Mouse (Mus musculus): ENCODE results near the gene Cyp1b1. TPM values are rescaled to one million over a fixed set of nuclear protein-coding genes. Genes with fewer than 3 reads are reported as not detected.

The Cyp1b1 gene
- polyA plus RNA-seq, 1 experiment from 2014 or later: 9.1 TPM

- Histone ChIP-seq H3K9me3 (ENCODE audit: control insufficient read depth, low read depth, low read length) (no peaks in the 10 kb centered on the region), H3K27ac (ENCODE audit: low read length) (peak overlapping the region; percentile 18; the same call in 1 of the 2 replicates)
- 21% methylated on average over 14 of the region's 14 CpGs for WGBS
Observed at GRCm38 (mm10) chr17:79728053-79728584, 13.3 kb upstream of the Cyp1b1 start.

DNA sequence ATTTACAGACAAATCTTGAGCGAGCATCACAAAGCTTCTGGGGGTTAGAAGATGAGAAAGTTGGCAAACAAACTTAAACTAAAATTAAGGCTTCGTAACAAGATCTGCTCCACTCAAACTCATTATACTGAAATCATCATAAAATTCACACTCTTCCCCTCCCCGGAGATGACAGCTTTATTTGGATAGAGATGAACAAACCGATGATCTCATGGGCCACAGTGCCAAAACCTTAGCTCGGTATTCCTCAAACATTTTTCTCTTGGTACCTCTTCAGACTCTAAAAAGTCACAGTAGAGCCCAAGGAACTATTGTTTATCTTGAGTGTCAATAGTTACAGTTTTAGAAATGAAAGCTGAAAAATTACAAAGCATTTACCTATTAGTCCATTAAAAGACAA is 11.8 kb upstream of the Cyp1b1 start:
- Histone ChIP-seq H3K9me3 (ENCODE audit: control insufficient read depth, low read depth, low read length) (no peaks in the 10 kb centered on the region), H3K27me3 (ENCODE audit: control insufficient read depth, insufficient read depth, low read length) (no peaks in the 10 kb centered on the region), H3K9ac (replicated peaks; ENCODE audit: low read depth, low read length) (no peak overlapping the region), H3K4me2 (replicated peaks; ENCODE audit: low read depth, low read length) (no peak overlapping the region), H3K27ac (ENCODE audit: low read length) (no peak overlapping the region), H3K4me3 (ENCODE audit: low read depth, low read length) (no peak overlapping the region), H3K4me1 (ENCODE audit: control insufficient read depth, insufficient read depth, low read length) (peaks cover 18% of the 10 kb centered on the region), H3K36me3 (ENCODE audit: control insufficient read depth, insufficient read depth, low read length) (no peaks in the 10 kb centered on the region)
- WGBS: 73% methylated on average over 5 of the region's 5 CpGs
- ATAC-seq (ENCODE audit: insufficient number of reproducible peaks, insufficient read depth, low FRiP score, low read depth): no peak

More at GRCm38 (mm10) chr17:79728053-79728584, 13.3 kb upstream of the Cyp1b1 start:
- H3K4me2 ChIP-seq (replicated peaks; ENCODE audit: low read depth, low read length): peak overlapping the region; percentile 28
- H3K36me3 ChIP-seq (ENCODE audit: control insufficient read depth, insufficient read depth, low read length): no peaks in the 10 kb centered on the region
- no peak for ATAC-seq (ENCODE audit: insufficient number of reproducible peaks, insufficient read depth, low FRiP score, low read depth)
- H3K9ac ChIP-seq (replicated peaks; ENCODE audit: low read depth, low read length): no peak overlapping the region
- peaks cover 18% of the 10 kb centered on the region for H3K4me1 ChIP-seq (ENCODE audit: control insufficient read depth, insufficient read depth, low read length)
- H3K4me3 ChIP-seq (ENCODE audit: low read depth, low read length): 0 out of 2 replicates have a peak overlapping the region, but pooled peaks have one; percentile 14
- H3K27me3 ChIP-seq (ENCODE audit: control insufficient read depth, insufficient read depth, low read length): no peaks in the 10 kb centered on the region

DNA sequence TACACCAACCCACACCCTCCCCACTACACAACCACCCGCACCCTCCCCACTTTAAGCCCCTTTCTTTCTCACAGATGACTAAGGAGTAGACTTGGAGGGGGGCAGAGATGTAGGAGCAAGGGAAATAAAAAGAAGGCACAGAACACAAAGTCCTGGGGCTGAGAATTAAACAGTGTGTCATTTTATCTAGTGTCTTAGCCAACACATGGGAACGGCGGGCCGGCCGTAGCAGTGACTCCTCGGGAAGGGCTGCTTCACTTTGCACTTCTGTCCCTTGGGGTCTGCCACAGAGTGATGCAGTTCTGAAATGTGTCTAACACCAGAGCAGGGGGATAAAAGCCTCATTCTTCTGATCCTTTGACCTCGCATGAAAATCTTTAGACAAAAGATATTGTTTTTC is 5.8 kb upstream of the Cyp1b1 start:
- Histone ChIP-seq H3K4me2 (replicated peaks; ENCODE audit: low read depth, low read length) (no peak overlapping the region), H3K4me1 (ENCODE audit: control insufficient read depth, insufficient read depth, low read length) (no peaks in the 10 kb centered on the region), H3K27me3 (ENCODE audit: control insufficient read depth, insufficient read depth, low read length) (no peaks in the 10 kb centered on the region), H3K36me3 (ENCODE audit: control insufficient read depth, insufficient read depth, low read length) (no peaks in the 10 kb centered on the region), H3K27ac (ENCODE audit: low read length) (no peak overlapping the region), H3K4me3 (ENCODE audit: low read depth, low read length) (no peak overlapping the region), H3K9ac (replicated peaks; ENCODE audit: low read depth, low read length) (no peak overlapping the region), H3K9me3 (ENCODE audit: control insufficient read depth, low read depth, low read length) (no peaks in the 10 kb centered on the region)
- no peak for ATAC-seq (ENCODE audit: insufficient number of reproducible peaks, insufficient read depth, low FRiP score, low read depth)
- WGBS: 85% methylated on average over 7 of the region's 7 CpGs

DNA sequence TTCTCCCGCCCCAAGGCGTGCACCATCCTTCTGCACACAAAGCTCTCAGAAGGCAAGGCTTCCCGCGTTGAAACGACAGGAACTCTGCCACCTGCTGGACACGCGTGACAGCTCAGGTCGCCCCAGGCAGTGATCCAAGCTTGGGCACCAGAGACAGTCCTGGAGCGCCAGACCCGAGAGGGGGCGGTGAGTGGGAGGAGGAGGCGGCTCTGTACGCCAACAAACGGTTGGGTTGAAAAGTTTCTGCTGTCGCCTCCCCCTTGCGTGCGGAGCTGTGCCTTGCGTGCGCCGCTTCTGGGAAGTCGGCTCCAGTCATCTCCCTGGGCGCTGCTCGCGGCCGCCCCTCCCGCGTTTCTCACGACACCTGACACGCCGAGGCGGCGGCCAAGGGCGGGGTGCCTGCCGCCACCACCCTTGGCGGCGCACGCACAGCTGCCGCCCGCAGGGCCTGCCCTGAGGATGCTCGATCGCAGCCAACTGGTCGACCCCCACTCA is 835 bp upstream of the Cyp1b1 start:
- no peaks in the 10 kb centered on the region for H3K9me3 ChIP-seq (ENCODE audit: control insufficient read depth, low read depth, low read length)
- H3K4me1 ChIP-seq (ENCODE audit: control insufficient read depth, insufficient read depth, low read length): peaks cover 19% of the 10 kb centered on the region; the same call in 1 of the 2 replicates
- no peak overlapping the region for H3K27ac ChIP-seq (ENCODE audit: low read length)
- peak; percentile 85 for ATAC-seq (ENCODE audit: insufficient number of reproducible peaks, insufficient read depth, low FRiP score, low read depth)
- H3K4me2 ChIP-seq (replicated peaks; ENCODE audit: low read depth, low read length): peak overlapping the region; percentile 89
- H3K27me3 ChIP-seq (ENCODE audit: control insufficient read depth, insufficient read depth, low read length): peaks cover 32% of the 10 kb centered on the region
- H3K4me3 ChIP-seq (ENCODE audit: low read depth, low read length): peak overlapping the region; percentile 38
- H3K9ac ChIP-seq (replicated peaks; ENCODE audit: low read depth, low read length): peak overlapping the region; percentile 30; the same call in 1 of the 2 replicates
- WGBS: under 1% methylated on average over 42 of the region's 42 CpGs
- H3K36me3 ChIP-seq (ENCODE audit: control insufficient read depth, insufficient read depth, low read length): no peaks in the 10 kb centered on the region

DNA sequence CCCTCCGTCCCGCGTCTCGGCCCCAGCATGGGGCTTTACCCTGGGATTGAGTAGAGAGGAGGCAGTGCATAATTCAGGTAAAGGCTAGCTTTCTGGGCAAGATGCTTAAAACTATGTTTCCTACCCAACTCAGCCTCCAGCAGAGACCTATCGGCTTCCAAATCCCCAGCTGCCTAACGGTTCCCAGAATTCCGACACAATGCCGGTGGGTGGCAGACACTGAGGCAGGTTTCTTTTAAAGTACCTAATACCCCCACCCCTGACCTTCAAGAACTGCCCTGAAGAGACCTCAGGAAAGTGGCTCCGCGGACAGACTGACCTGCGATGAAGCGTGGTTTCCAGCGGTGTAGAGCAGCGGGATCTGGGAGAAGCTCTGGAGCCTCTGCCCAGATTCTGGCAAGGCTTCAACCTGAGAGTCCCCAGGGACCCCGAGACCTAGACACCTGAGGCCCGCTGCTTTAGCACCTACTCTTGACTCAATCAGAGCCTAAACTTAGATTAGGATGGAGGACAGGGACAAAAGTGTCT is 429 bp downstream of the Cyp1b1 start:
- WGBS: 2% methylated on average over 16 of the region's 16 CpGs
- H3K27me3 ChIP-seq (ENCODE audit: control insufficient read depth, insufficient read depth, low read length): peaks cover 32% of the 10 kb centered on the region
- H3K9me3 ChIP-seq (ENCODE audit: control insufficient read depth, low read depth, low read length): no peaks in the 10 kb centered on the region
- H3K4me3 ChIP-seq (ENCODE audit: low read depth, low read length): peak overlapping the region; percentile 38
- no peaks in the 10 kb centered on the region for H3K36me3 ChIP-seq (ENCODE audit: control insufficient read depth, insufficient read depth, low read length)
- peak overlapping the region; percentile 30; the same call in 1 of the 2 replicates for H3K9ac ChIP-seq (replicated peaks; ENCODE audit: low read depth, low read length)
- H3K4me2 ChIP-seq (replicated peaks; ENCODE audit: low read depth, low read length): peak overlapping the region; percentile 89
- no peak for ATAC-seq (ENCODE audit: insufficient number of reproducible peaks, insufficient read depth, low FRiP score, low read depth)
- peaks cover 19% of the 10 kb centered on the region; the same call in 1 of the 2 replicates for H3K4me1 ChIP-seq (ENCODE audit: control insufficient read depth, insufficient read depth, low read length)
- H3K27ac ChIP-seq (ENCODE audit: low read length): no peak overlapping the region

DNA sequence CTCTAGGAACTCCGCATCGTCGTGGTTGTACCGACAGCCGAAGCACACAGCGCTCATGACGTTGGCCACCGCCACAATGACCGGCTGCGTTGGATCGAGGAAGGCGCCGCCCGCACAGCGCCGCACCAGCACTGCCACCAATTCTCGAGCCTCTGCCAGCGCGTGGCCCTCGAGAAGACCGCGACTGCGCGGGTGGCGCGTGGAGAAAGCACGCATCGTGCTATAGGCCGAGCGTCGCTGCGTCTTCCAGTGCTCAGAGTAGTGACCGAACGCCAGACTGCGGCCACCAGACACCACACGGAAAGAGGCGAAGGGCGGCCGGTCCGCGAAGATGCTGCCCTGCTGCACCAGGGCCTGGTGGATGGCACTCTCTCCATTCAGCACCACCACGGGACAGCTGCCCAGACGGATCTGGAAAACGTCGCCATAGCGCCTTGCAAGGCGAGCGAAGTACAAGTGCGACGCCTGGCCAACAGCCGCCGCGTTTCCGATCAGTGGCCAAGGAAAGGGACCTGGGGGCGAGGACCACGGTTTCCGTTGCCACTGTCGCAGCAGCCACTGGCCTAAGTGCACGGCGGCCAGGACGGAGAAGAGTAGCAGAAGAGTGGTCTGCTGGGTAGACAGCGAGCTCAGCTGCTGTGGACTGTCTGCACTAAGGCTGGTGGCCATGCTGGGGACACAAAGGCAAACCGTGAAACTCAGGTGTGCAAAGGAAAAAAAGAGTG is 1.1 kb downstream of the Cyp1b1 start:
- no peak overlapping the region for H3K27ac ChIP-seq (ENCODE audit: low read length)
- ATAC-seq (ENCODE audit: insufficient number of reproducible peaks, insufficient read depth, low FRiP score, low read depth): no peak; the same call in 1 of the 2 replicates
- no peaks in the 10 kb centered on the region for H3K36me3 ChIP-seq (ENCODE audit: control insufficient read depth, insufficient read depth, low read length)
- H3K9ac ChIP-seq (replicated peaks; ENCODE audit: low read depth, low read length): peak overlapping the region; percentile 18; the same call in 1 of the 2 replicates
- under 1% methylated on average over 63 of the region's 63 CpGs for WGBS
- peak overlapping the region; percentile 38 for H3K4me3 ChIP-seq (ENCODE audit: low read depth, low read length)
- H3K4me1 ChIP-seq (ENCODE audit: control insufficient read depth, insufficient read depth, low read length): peaks cover 19% of the 10 kb centered on the region; the same call in 1 of the 2 replicates
- peak overlapping the region; percentile 89 for H3K4me2 ChIP-seq (replicated peaks; ENCODE audit: low read depth, low read length)
- H3K27me3 ChIP-seq (ENCODE audit: control insufficient read depth, insufficient read depth, low read length): peaks cover 32% of the 10 kb centered on the region
- no peaks in the 10 kb centered on the region for H3K9me3 ChIP-seq (ENCODE audit: control insufficient read depth, low read depth, low read length)

DNA sequence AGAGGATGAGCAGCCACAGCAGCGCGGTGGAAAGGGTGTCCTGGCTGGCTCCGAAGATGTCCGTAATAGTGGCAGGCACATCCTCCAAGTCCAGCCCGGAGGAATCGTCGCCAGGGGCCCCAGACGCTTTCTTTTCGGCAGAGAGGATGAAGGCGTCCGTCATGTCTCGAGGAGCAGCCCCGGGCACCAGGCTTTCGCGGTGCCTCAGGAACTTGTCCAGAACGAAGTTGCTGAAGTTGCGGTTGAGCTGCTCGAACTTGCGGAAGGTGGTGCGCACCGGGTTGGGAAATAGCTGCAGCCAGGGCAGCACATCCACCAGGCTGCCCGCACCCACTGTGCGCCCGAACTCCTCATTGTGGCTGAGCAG is 1.6 kb downstream of the Cyp1b1 start:
- under 1% methylated on average over 24 of the region's 24 CpGs for WGBS
- Histone ChIP-seq H3K9me3 (ENCODE audit: control insufficient read depth, low read depth, low read length) (no peaks in the 10 kb centered on the region), H3K4me1 (ENCODE audit: control insufficient read depth, insufficient read depth, low read length) (peaks cover 19% of the 10 kb centered on the region), H3K4me3 (ENCODE audit: low read depth, low read length) (peak overlapping the region; percentile 38), H3K27me3 (ENCODE audit: control insufficient read depth, insufficient read depth, low read length) (peaks cover 32% of the 10 kb centered on the region), H3K4me2 (replicated peaks; ENCODE audit: low read depth, low read length) (peak overlapping the region; percentile 89), H3K36me3 (ENCODE audit: control insufficient read depth, insufficient read depth, low read length) (no peaks in the 10 kb centered on the region), H3K27ac (ENCODE audit: low read length) (no peak overlapping the region), H3K9ac (replicated peaks; ENCODE audit: low read depth, low read length) (peak overlapping the region; percentile 18; the same call in 1 of the 2 replicates)
- ATAC-seq (ENCODE audit: insufficient number of reproducible peaks, insufficient read depth, low FRiP score, low read depth): no peak

DNA sequence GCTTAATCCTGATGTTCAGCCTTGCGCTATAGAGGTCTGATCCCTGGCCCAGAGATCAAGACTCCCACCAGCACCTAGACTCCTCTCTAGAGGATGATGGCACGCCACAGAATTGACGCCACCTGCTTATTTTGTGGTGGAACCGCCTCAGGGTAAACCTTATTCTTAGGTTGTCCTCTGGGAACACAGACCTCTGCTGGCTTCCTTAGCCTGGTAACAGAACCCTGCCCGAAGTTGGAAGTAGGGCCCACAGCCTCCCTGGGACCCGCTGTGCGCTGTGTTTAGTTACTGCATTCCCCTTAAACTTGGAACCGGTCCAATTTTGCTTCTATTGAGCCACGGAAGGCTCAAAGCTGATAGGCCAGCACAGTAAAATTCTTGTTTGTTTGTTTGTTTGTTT is 2.3 kb downstream of the Cyp1b1 start:
- Histone ChIP-seq H3K27ac (ENCODE audit: low read length) (no peak overlapping the region), H3K36me3 (ENCODE audit: control insufficient read depth, insufficient read depth, low read length) (no peaks in the 10 kb centered on the region), H3K9ac (replicated peaks; ENCODE audit: low read depth, low read length) (no peak overlapping the region), H3K4me1 (ENCODE audit: control insufficient read depth, insufficient read depth, low read length) (peaks cover 19% of the 10 kb centered on the region), H3K27me3 (ENCODE audit: control insufficient read depth, insufficient read depth, low read length) (peaks cover 32% of the 10 kb centered on the region), H3K9me3 (ENCODE audit: control insufficient read depth, low read depth, low read length) (no peaks in the 10 kb centered on the region), H3K4me2 (replicated peaks; ENCODE audit: low read depth, low read length) (peak overlapping the region; percentile 89; the same call in 1 of the 2 replicates), H3K4me3 (ENCODE audit: low read depth, low read length) (peak overlapping the region; percentile 38)
- WGBS: 14% methylated on average over 9 of the region's 9 CpGs
- ATAC-seq (ENCODE audit: insufficient number of reproducible peaks, insufficient read depth, low FRiP score, low read depth): no peak

Measured in stomach, embryonic 14.5 days (tissue).